Mouse (Mus musculus) liver, embryonic 16.5 days (tissue): Measurements from ENCODE around the gene Cracr2a. TPM values are rescaled to one million over a fixed set of nuclear protein-coding genes. Genes with fewer than 3 reads are reported as not detected.

Source experiments
- ATAC-seq: fragments of 200-750 bp; cut with Nextera tagmentation; 2 replicates; pipeline ENCODE4 v1.8.0; 2017; ENCODE audit warnings: low read depth, mild to moderate bottlenecking, moderate number of reproducible peaks, moderate library complexity
- H3K27ac ChIP-seq: fragments of 300-500 bp; sonication (generic); 2 replicates; pipeline ENCODE4 v1.5.1; 2014; ENCODE audit warnings: mild to moderate bottlenecking, low read length
- H3K27me3 ChIP-seq: fragments of 300-500 bp; sonication (generic); 2 replicates; pipeline ENCODE4 v1.6.1; 2014; ENCODE audit warnings: low read depth, low read length, mixed read lengths; ENCODE audit not compliant: control insufficient read depth, insufficient read depth
- H3K36me3 ChIP-seq: fragments of 300-500 bp; sonication (generic); 2 replicates; pipeline ENCODE4 v1.6.1; 2014; ENCODE audit warnings: mild to moderate bottlenecking; ENCODE audit not compliant: control insufficient read depth, insufficient read depth
- H3K4me1 ChIP-seq: fragments of 300-500 bp; sonication (generic); 2 replicates; pipeline ENCODE4 v1.6.1; 2014; ENCODE audit warnings: low read depth, low read length, mixed read lengths; ENCODE audit not compliant: control insufficient read depth
- H3K4me2 ChIP-seq: fragments of 300-500 bp; sonication (generic); 2 replicates; pipeline ENCODE4 v1.6.1; 2014; ENCODE audit warnings: low read depth, low read length, mixed read lengths
- H3K4me3 ChIP-seq: fragments of 300-500 bp; sonication (generic); 2 replicates; pipeline ENCODE4 v1.5.1; 2014; ENCODE audit warnings: low read depth, mild to moderate bottlenecking, low read length
- H3K9ac ChIP-seq: fragments of 300-500 bp; sonication (generic); 2 replicates; pipeline ENCODE4 v1.6.1; 2014; ENCODE audit warnings: low read depth, low read length
- H3K9me3 ChIP-seq: fragments of 300-500 bp; sonication (generic); replicated peaks from 2 replicates; pipeline ENCODE4 v1.6.1; 2016; ENCODE audit warnings: low read length; ENCODE audit not compliant: control insufficient read depth
- WGBS: fragments of 180-500 bp; shearing (Covaris S2); extraction: QIAGEN DNeasy Blood & Tissue Kit; methylation state at CpG from one replicate; pipeline ENCODE4 v1.1.7; 2014; ENCODE audit not compliant: insufficient replicate concordance; 5-methylcytosine and 5-hydroxymethylcytosine counted together
- polyA plus RNA-seq: library from polyadenylated mRNA; unstranded; fragments of >200 nt; fragmentation: Nextera tagmentation; extraction: Ambion mirVana; gene quantifications from 2 replicates; pipeline ENCODE4 v1.2.1, GENCODE M21; 2015

The Cracr2a gene
- polyA plus RNA-seq, 1 experiment from 2014 or later = 1.3 TPM

DNA sequence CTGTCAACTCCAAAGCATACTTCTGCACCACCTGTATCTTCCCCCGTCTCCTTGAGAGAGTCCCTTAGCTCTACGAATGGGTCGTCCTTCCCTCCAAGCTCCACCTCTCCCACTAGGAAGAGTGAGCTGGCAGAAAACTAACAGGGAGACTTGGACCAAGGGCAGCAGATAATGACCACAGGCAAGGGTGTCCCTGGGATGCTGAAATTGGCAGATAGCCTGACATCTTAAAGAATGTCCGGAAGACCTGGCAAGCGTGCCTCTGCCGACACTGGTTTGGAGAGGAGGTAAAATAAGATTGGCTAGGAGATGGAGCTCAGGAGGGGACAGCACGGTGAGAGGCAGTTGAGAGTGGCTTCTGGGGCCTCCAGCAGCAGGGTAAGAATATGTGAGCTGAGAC lies 17.2 kb downstream of the Cracr2a start:
- Histone ChIP-seq H3K27me3 (no peaks in the 10 kb centered on the region), H3K27ac (no peak overlapping the region), H3K4me1 (peaks cover 39% of the 10 kb centered on the region), H3K36me3 (no peaks in the 10 kb centered on the region), H3K4me3 (peak overlapping the region; percentile 29), H3K9me3 (no peaks in the 10 kb centered on the region), H3K9ac (no peak overlapping the region; the same call in 1 of the 2 replicates), H3K4me2 (peak overlapping the region; percentile 37)
- WGBS = 59% methylated on average over 7 of the region's 7 CpGs
- ATAC-seq = no peak

DNA sequence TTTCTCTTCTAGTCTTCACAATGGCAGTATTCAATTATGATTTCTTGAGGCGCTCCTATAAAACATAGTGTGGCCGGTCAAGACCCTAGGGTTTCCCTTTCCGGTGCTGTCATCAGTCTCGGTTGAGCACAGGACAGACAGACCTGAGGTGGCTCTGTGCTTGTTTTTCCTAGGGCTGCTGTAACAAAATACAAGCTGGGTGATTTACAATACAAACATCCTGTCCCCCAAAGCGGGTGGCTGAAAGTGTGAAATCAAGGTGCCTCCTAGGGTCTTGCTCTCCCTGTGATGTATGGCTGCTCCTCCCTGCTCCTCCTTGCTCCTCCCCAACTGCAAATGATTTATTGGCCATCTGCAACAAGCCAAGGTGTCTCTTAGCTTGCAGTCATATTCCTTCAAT lies 17.7 kb downstream of the Cracr2a start:
- Histone ChIP-seq H3K4me3 (peak overlapping the region; percentile 29), H3K4me1 (peaks cover 39% of the 10 kb centered on the region), H3K4me2 (peak overlapping the region; percentile 12; the same call in 1 of the 2 replicates)

DNA sequence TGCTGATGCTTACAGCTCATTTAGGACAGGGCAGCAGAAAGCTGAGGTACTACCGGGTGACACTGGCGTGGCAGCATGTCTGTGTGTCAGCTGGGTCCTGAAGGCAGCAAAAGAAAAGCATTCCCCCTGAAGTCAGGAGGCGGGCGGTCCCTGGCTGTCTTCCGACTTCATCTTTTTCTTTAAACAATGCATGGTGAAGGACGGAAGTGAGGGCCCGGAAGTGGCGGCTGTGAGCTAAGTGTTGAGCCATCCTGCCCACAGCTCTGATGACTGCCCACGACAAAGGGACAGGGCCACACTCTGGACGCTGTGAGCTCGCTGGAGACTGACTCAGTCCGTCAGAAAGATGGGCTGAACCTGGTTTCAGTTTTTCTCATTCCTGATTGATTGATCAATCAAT lies 20.8 kb downstream of the Cracr2a start:
- peak overlapping the region; percentile 57 for H3K9ac ChIP-seq
- no peaks in the 10 kb centered on the region for H3K36me3 ChIP-seq
- H3K4me3 ChIP-seq = peak overlapping the region; percentile 59
- 10% methylated on average over 12 of the region's 12 CpGs for WGBS
- H3K4me1 ChIP-seq = peaks cover 36% of the 10 kb centered on the region
- peak overlapping the region; percentile 82 for H3K4me2 ChIP-seq
- no peak for ATAC-seq
- H3K27me3 ChIP-seq = no peaks in the 10 kb centered on the region
- H3K9me3 ChIP-seq = no peaks in the 10 kb centered on the region
- peak overlapping the region; percentile 62; the same call in 1 of the 2 replicates for H3K27ac ChIP-seq

More for the DNA sequence above, 17.7 kb downstream of the Cracr2a start:
- WGBS = 60% methylated on average over 5 of the region's 5 CpGs
- Histone ChIP-seq H3K27ac (no peak overlapping the region), H3K9me3 (no peaks in the 10 kb centered on the region), H3K9ac (no peak overlapping the region; the same call in 1 of the 2 replicates), H3K27me3 (no peaks in the 10 kb centered on the region), H3K36me3 (no peaks in the 10 kb centered on the region)
- ATAC-seq = no peak

DNA sequence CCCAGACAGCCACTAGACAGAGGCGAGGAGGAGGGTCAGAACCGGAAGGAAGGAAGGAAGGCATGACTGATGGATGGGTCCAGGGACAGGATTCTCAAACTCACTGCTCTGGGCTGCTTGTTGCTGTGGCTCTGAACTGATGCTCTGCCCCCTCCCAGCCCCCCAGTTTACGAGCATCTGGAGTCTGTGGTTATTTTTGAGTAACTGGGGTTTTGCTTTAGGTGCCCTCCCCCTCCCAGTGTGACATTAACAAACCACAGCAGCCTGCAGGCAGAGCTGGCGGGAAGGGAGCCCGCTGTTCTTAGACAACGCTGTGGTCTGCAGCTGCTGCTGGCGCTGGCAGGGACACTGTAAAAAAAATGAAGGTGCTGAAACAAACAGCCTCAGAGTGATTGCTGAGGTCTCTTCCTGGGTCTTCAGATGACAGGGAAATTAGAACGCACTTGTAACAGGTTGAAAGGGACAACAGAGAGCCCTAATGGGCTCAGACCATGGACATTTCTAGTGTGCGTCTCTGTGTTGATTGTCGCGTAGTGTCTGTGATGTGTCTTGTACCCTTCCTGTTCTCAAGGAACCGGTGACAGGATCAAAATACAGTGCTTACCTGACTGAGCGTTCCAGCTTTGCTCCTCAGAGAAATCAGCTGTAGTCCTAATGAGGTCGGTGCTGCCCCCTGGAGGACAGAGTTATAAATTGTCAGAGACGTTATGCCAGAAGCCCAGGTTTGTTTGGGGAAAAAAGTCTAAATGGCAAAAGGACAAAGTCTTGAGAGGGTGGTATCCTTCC lies 21.4 kb downstream of the Cracr2a start:
- peak; percentile 37; the same call in 1 of the 2 replicates for ATAC-seq
- Histone ChIP-seq H3K4me1 (peaks cover 30% of the 10 kb centered on the region), H3K4me3 (peak overlapping the region; percentile 59), H3K9ac (peak overlapping the region; percentile 57), H3K36me3 (no peaks in the 10 kb centered on the region), H3K27me3 (no peaks in the 10 kb centered on the region), H3K4me2 (peak overlapping the region; percentile 82), H3K9me3 (no peaks in the 10 kb centered on the region), H3K27ac (peak overlapping the region; percentile 62)
- WGBS = 3% methylated on average over 15 of the region's 15 CpGs

DNA sequence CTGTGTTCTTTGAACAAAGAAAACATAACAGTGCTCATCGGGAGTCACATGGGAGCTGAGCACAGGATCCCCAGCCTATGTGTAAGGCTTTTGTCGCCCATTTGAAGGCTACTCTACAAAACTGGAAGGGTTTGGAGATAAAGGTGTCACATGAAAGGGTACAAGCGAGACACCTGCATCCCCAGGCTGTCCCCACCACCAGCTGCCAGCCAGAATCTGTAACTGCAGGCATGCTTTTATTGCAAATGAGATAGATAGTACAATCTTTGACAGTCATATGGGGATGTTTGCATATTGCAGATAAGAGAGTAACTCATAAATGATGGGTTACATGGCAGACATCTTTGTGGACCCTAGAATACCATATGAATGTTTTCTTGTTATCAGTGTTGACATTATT lies 30.3 kb downstream of the Cracr2a start:
- 28% methylated on average over 3 of the region's 3 CpGs for WGBS

DNA sequence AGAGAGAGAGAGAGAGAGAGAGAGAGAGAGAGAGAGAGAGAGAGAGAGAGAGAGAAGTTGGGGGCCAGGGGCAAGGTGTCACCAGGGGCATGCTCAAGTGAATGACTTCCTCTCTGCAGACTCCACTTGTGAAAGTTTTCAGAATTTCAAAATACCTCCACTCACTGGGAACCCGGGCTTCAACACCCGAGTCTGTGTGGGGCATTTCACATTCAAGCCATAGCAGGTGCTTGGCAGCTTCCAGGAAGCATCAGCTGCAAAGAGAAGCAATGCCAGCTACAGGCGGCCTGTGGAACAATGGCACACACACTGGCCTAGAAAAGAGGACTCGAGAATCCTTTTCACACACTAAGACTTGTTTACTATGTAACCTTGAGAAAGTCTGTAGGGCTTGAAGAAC lies 32.3 kb downstream of the Cracr2a start:
- Histone ChIP-seq H3K9ac (no peak overlapping the region), H3K27ac (no peak overlapping the region), H3K9me3 (no peaks in the 10 kb centered on the region), H3K4me1 (peaks cover 8% of the 10 kb centered on the region; the same call in 1 of the 2 replicates), H3K36me3 (no peaks in the 10 kb centered on the region), H3K4me2 (no peak overlapping the region), H3K27me3 (no peaks in the 10 kb centered on the region), H3K4me3 (no peak overlapping the region)
- ATAC-seq = no peak
- 35% methylated on average over 4 of the region's 4 CpGs for WGBS

More for the DNA sequence above, 30.3 kb downstream of the Cracr2a start:
- Histone ChIP-seq H3K27ac (no peak overlapping the region), H3K4me3 (no peak overlapping the region), H3K9ac (no peak overlapping the region), H3K4me2 (no peak overlapping the region), H3K27me3 (no peaks in the 10 kb centered on the region), H3K9me3 (no peaks in the 10 kb centered on the region), H3K4me1 (peaks cover 13% of the 10 kb centered on the region), H3K36me3 (no peaks in the 10 kb centered on the region)
- ATAC-seq = peak; percentile 82

DNA sequence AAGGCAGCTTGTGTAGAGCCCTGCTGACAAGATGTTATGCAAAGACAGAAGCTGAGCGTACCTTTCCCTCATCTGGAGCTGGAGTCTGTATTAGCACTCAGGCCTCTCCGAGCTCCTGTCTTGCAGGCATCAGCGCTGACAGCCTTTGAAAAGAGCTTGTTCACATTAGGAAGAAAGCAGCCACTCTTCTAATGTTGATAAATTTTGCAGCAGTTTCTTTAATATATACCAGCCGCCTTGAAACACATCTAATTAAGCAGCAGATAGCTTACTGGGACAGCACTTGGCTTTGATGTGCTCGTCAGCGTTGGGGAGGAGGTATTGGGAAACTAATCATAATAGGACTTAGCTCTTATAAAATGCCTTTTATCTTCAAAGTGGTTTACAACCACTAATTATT lies 38.1 kb downstream of the Cracr2a start:
- 73% methylated on average over 6 of the region's 6 CpGs for WGBS
- ATAC-seq = no peak
- no peaks in the 10 kb centered on the region for H3K9me3 ChIP-seq

DNA sequence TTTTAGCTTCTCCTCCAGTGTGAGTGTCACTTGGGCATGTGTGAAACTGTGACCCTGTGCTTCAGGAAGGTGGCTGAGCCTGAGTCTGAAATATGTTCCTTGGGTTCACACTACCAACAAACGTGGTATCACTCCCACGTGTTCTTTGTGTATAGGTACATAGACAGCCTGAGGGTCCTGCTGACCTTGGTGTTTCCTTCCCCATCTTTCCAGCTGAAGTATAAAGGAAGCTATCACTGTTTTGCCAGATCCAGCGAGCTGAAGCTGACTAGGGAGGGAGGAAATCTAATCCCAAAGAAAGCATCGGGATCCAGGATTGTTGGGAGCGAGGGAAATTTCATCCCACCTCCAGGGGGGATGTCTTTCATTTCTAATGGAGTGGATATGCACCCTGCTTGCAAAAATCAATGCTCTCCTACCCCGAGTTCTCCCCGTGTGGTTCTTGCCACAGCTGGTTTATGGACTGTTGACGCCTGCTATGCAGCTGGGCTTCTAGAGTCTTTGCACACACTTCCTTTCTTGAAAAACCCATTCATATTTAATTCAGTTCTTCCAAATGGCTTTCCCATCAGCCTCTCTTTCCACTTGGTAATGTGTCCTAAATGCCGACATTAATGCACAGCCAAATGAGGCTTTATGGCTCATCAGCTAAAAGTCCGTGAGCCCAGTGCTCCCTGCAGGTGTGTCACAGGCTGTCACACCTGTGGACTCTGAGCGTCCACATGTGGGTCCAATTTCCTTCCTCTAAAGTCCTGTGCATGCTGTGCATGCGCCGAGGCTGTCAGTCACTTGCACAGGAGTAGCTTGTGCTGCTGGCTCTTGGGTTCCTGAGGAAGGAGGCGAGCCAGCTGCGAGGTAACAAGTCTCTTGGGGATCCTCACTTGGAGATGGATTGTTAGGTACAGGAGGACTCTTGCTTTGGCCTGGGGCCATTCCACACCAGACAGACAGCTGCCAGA lies 44.2 kb downstream of the Cracr2a start:
- WGBS = 58% methylated on average over 15 of the region's 15 CpGs
- H3K27me3 ChIP-seq = no peaks in the 10 kb centered on the region
- no peaks in the 10 kb centered on the region for H3K4me1 ChIP-seq
- H3K36me3 ChIP-seq = no peaks in the 10 kb centered on the region
- H3K4me3 ChIP-seq = no peak overlapping the region
- H3K9ac ChIP-seq = no peak overlapping the region
- H3K4me2 ChIP-seq = no peak overlapping the region
- H3K27ac ChIP-seq = no peak overlapping the region
- no peaks in the 10 kb centered on the region for H3K9me3 ChIP-seq
- ATAC-seq = no peak

More for the DNA sequence above, 38.1 kb downstream of the Cracr2a start:
- no peaks in the 10 kb centered on the region for H3K4me1 ChIP-seq
- no peaks in the 10 kb centered on the region for H3K36me3 ChIP-seq
- no peak overlapping the region for H3K27ac ChIP-seq
- H3K4me3 ChIP-seq = no peak overlapping the region
- no peak overlapping the region for H3K4me2 ChIP-seq
- no peak overlapping the region for H3K9ac ChIP-seq
- H3K27me3 ChIP-seq = no peaks in the 10 kb centered on the region
